Mouse (Mus musculus) thymus, adult 2 months (tissue): ENCODE data around the gene Cep89. TPM values are rescaled to one million over a fixed set of nuclear protein-coding genes. Genes with fewer than 3 reads are reported as not detected.

Experiments
- DNase-seq: peaks from one replicate; pipeline ENCODE4 v3.0.0; 2021
- H3K27ac ChIP-seq: fragments of 200-500 bp; 2 replicates; pipeline ENCODE4 v1.5.1; 2012; ENCODE audit warnings: low read length, control low read depth; ENCODE audit not compliant: control insufficient read depth, insufficient read depth
- H3K27me3 ChIP-seq: fragments of 200-500 bp; 2 replicates; pipeline ENCODE4 v1.6.1; 2012; ENCODE audit warnings: mild to moderate bottlenecking, low read length, moderate library complexity, mixed read lengths; ENCODE audit not compliant: control insufficient read depth, insufficient read depth
- H3K36me3 ChIP-seq: fragments of 200-500 bp; 2 replicates; pipeline ENCODE4 v1.6.1; 2012; ENCODE audit warnings: mild to moderate bottlenecking, low read length, moderate library complexity; ENCODE audit not compliant: control insufficient read depth, insufficient read depth
- H3K4me1 ChIP-seq: fragments of 200-500 bp; replicated peaks from 2 replicates; pipeline ENCODE4 v1.6.1; 2012; ENCODE audit warnings: low read length; ENCODE audit not compliant: control insufficient read depth, insufficient read depth
- H3K4me3 ChIP-seq: fragments of 200-500 bp; 2 replicates; pipeline ENCODE4 v1.5.1; 2012; ENCODE audit warnings: mild to moderate bottlenecking, low read length, control low read depth, moderate library complexity; ENCODE audit not compliant: control insufficient read depth, insufficient read depth
- CTCF ChIP-seq: fragments of 200-500 bp; IDR thresholded peaks from 2 replicates; pipeline ENCODE4 v1.5.1; 2012; ENCODE audit warnings: mild to moderate bottlenecking, control low read depth, low read length, moderate library complexity, borderline replicate concordance; ENCODE audit not compliant: control insufficient read depth, poor library complexity, insufficient read depth; ENCODE audit errors: extremely low read depth
- POLR2A ChIP-seq: fragments of 200-500 bp; IDR thresholded peaks from 2 replicates; pipeline ENCODE4 v1.6.1; 2012; ENCODE audit warnings: mild to moderate bottlenecking, low read length, control low read depth, moderate library complexity; ENCODE audit not compliant: control insufficient read depth, poor library complexity, insufficient read depth; ENCODE audit errors: extremely low read depth
- WGBS: fragments of 180-500 bp; shearing (Covaris S2); methylation state at CpG from one replicate; pipeline ENCODE4 v1.1.7; 2018; 5-methylcytosine and 5-hydroxymethylcytosine counted together
- polyA plus RNA-seq: library from polyadenylated mRNA; depleted of rRNA; stranded (reverse); fragments of >200 nt; gene quantifications from 2 replicates; pipeline ENCODE4 v1.2.3, GENCODE M21; 2012

The Cep89 gene
- polyA plus RNA-seq, 1 experiment = 21.2 TPM

- Histone ChIP-seq H3K27me3 (no peaks in the 10 kb centered on the region), H3K4me1 (peaks cover 16% of the 10 kb centered on the region), H3K36me3 (peaks cover 6% of the 10 kb centered on the region), H3K4me3 (no peak overlapping the region), H3K27ac (peak overlapping the region; percentile 61)
- no peak for TF ChIP-seq CTCF
- TF ChIP-seq POLR2A = no peak
- no peak for DNase-seq
- 73% methylated on average over 5 of the region's 5 CpGs for WGBS
Measured at GRCm38 (mm10) chr7:35415226-35415625, 18.4 kb downstream of the Cep89 start.

- 85% methylated on average over 9 of the region's 9 CpGs for WGBS
- DNase-seq = no peak
- Histone ChIP-seq H3K27me3 (no peaks in the 10 kb centered on the region), H3K27ac (0 out of 2 replicates have a peak overlapping the region, but pooled peaks have one; percentile 38), H3K4me3 (no peak overlapping the region), H3K4me1 (peaks cover 16% of the 10 kb centered on the region), H3K36me3 (peaks cover 13% of the 10 kb centered on the region)
- TF ChIP-seq CTCF = no peak
- TF ChIP-seq POLR2A = no peak
Measured at GRCm38 (mm10) chr7:35415801-35416653, 19.2 kb downstream of the Cep89 start.

- H3K27ac ChIP-seq = no peak overlapping the region
- peaks cover 13% of the 10 kb centered on the region for H3K36me3 ChIP-seq
- H3K27me3 ChIP-seq = no peaks in the 10 kb centered on the region
- TF ChIP-seq POLR2A (no peak), CTCF (no peak)
- 96% methylated on average over 5 of the region's 5 CpGs for WGBS
- no peak for DNase-seq
- H3K4me3 ChIP-seq = no peak overlapping the region
- H3K4me1 ChIP-seq = peaks cover 16% of the 10 kb centered on the region
Measured at GRCm38 (mm10) chr7:35416654-35416948, 19.8 kb downstream of the Cep89 start.

GRCm38 (mm10) chr7:35423071-35423470 is 26.2 kb downstream of the Cep89 start:
- no peaks in the 10 kb centered on the region for H3K27me3 ChIP-seq
- H3K27ac ChIP-seq = no peak overlapping the region
- no peak overlapping the region for H3K4me3 ChIP-seq
- no peak for DNase-seq
- 95% methylated on average over 10 of the region's 10 CpGs for WGBS
- H3K4me1 ChIP-seq = no peaks in the 10 kb centered on the region
- peaks cover 13% of the 10 kb centered on the region for H3K36me3 ChIP-seq
- TF ChIP-seq CTCF (no peak), POLR2A (no peak)

- H3K36me3 ChIP-seq = no peaks in the 10 kb centered on the region; the same call in 1 of the 2 replicates
- no peak overlapping the region for H3K27ac ChIP-seq
- no peaks in the 10 kb centered on the region for H3K4me1 ChIP-seq
- no peak for TF ChIP-seq POLR2A
- no peak for TF ChIP-seq CTCF
- H3K4me3 ChIP-seq = no peak overlapping the region
- H3K27me3 ChIP-seq = no peaks in the 10 kb centered on the region
- 95% methylated on average over 10 of the region's 10 CpGs for WGBS
- no peak for DNase-seq
Measured at GRCm38 (mm10) chr7:35428146-35428545, 31.3 kb downstream of the Cep89 start.

GRCm38 (mm10) chr7:35435266-35435665 is 38.4 kb downstream of the Cep89 start:
- H3K27ac ChIP-seq = no peak overlapping the region
- TF ChIP-seq POLR2A (no peak), CTCF (no peak)
- 94% methylated on average over 9 of the region's 9 CpGs for WGBS
- no peak overlapping the region for H3K4me3 ChIP-seq
- peaks cover 7% of the 10 kb centered on the region for H3K36me3 ChIP-seq
- no peak for DNase-seq
- no peaks in the 10 kb centered on the region for H3K4me1 ChIP-seq
- no peaks in the 10 kb centered on the region for H3K27me3 ChIP-seq

- H3K27me3 ChIP-seq = no peaks in the 10 kb centered on the region
- H3K4me1 ChIP-seq = no peaks in the 10 kb centered on the region
- WGBS = 77% methylated on average over 4 of the region's 4 CpGs
- no peak overlapping the region for H3K4me3 ChIP-seq
- H3K36me3 ChIP-seq = no peaks in the 10 kb centered on the region
- H3K27ac ChIP-seq = no peak overlapping the region
- DNase-seq = no peak
- TF ChIP-seq CTCF (no peak), POLR2A (no peak)
Measured at GRCm38 (mm10) chr7:35447501-35447900, 50.7 kb downstream of the Cep89 start.
